Mouse (Mus musculus) heart, postnatal 4 days (tissue): ENCODE results near the gene Perp. TPM values are rescaled to one million over a fixed set of nuclear protein-coding genes. Genes with fewer than 3 reads are reported as not detected.

ENCODE experiments used
- DNase-seq: peaks from one replicate; pipeline ENCODE4 v3.0.0; 2021
- total RNA-seq, 2 experiments: library from RNA; stranded (reverse); gene quantifications; 2 replicates each; pipeline ENCODE4 v1.2.3; 2021

Gene Perp
- 100 to 1,000 TPM; 226 to 239 TPM for total RNA-seq

DNA sequence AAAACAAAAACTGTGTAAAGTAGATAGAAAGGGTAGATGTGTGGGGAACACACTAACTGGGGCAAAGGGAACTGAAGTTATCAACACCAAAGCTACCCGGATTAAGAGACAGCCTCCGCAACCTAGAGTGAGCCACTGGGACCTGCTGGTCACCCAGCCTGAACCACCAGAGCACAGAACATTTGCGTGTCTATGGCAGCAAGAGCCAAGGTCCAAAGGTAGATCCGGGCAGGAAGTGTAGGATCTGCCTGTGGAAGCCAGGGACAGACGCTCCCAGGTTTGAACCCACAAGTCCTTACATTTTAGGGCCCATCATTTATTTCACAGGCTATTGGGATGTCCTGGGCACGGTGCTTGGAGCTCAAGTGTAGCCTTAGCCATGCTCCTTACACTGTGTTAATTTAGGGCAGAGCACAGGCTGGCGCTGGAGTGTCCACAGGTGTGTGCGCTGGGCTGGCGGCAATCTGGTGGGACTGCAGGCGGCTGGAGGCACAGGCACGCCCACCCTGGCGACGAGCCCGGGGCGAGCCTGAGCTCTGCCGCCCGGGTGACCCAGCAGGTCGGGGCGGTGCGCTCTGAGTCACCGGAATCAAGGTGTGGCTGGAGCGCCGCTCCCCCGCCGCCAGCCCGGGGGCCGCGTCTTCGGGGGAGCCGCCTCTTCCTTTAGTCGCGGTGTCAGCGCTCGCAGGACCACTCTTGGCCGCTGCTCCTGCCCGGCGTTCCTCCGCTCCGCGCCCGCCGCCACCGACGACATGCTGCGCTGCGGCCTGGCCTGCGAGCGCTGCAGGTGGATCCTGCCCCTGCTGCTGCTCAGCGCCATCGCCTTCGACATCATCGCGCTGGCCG is at the start of gene Perp:
Perp (plus strand) TSS at position 580 of the 846 bp plus-strand sequence.
- DNase-seq: peak; percentile 77

DNA sequence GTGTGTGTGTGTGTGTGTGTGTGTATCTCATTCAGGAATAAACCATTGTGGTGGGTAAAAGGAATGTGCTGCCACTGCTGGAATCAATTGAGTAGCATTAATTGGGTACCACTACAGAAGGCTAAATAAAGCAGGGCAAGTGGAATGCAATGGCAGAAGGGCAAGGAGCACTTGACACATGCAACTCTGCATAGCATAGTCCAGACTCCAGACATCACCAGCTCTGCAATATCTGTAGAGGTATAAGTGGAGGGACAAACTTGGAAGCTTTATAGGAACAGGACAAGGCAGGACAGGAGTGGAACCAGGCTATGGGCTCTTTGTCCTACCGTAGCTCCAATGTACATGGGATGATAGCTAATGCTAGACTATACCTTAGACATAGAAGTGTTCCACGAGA is 33.1 kb upstream of the Perp start:
- DNase-seq: no peak

DNA sequence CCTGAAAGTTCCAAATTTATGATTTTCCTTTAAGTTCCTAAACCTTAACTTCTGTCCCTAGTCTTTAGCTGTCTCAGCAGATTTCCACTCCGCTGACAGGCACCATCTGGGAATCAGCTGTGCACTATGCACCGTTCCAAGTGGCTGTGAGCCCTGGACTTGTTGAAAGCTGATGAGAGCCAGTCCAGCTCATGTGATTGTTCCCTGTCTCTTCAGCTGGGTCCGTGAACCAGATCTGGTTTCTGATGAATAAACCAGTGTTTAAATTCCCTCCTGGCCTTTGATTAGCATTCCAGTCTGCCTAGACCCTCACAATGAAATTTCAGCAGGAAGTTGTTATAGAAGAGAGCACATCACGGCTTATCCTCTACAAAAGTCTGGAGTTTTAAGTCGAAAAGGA is 28.3 kb upstream of the Perp start:
- peak; percentile 75 for DNase-seq

DNA sequence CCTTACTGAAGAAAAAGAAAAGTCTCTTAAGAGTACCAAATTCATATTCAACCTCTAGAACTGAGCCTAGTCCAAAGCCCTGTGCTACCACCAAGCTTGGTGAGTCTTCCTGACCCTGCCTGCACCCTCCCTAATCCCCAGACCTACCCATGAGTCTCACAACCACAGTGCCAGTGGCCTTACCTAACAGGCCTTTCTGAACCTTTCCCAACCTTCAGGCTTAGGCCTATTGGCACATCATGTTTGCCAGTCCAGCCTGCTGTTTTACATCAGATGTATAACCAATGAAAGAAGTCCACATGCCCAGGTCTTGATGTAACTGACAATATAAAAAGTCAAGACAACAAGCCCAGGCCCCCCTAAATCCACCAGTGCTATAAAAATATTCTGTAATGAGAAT is 19.7 kb upstream of the Perp start:
- DNase-seq: no peak

DNA sequence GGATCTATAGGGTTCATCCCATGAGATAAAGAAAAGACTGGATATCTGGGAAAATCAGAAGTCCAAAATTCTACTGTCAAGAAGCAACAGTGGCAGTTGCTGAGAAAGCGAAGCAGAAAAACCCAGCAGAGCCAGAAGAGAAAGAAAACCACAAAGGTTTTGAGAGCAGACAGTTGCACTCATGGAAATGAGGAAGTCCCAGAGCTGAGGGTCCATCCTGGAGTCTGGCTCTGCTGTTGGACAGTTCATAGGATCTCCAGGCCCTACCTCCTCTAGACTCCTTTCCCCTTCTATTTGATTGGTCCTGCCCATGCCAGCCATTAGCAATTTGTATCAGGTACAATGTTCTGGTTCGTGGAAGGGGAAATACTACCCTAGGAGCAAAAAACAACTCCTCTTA is 18.7 kb upstream of the Perp start:
- no peak for DNase-seq

DNA sequence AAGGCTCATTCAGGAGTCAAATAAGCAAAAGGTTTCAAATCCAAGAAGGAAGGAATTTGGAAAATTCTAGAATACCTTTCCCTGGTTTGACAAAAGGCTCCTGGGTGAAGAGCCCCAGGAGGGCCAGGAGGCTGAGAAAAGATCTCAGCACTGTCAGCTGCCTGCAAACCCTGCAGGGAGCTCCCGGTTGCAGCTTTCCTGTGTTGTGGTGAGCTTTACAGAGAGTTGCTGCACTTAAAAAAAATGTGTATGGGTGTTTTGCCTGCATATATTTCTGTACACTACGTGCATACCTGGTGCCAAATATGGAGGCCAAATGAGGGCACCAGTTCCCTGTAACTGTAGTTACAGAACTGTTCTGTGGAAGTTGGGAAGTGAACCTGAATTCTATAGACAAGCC is 16.9 kb upstream of the Perp start:
- DNase-seq: no peak

DNA sequence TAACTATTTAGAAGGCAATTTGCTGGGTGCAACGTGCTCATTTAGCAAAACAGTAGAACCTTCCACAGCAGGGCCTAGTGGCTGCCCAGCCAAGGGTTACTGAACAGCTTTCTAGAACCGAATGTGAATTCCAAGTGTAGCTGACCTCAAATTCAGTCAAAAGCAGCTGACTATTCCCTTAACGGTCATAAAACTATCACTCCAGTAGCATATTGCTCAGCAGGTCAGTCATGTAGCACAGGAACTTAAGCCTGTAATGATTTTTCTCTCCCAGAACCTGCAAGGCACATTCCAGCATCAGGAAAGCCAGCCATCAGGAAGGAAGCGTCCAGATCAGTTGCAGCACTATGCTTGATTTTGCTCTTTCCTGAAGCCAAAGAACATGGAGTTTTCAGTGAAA is 14.5 kb upstream of the Perp start:
- DNase-seq: no peak

DNA sequence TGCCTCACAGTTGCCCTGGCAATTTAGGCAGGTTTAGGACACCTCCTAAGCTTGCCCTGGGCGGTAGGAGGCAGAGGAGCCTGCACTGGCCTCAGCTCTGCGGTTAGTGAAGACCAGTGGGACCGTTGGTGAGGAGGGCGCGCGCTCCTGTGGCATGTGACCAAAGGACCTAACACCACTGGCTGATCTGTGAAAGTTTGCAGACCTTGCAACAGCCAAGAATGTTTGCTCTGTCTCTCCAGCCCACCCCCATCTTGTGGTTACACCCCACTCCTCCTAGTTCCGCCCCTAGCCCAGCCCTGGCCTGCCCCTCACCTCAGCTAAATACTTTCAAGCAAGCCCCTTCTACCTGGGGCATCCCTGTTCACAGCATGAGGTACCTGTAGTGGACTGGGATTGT is 13.0 kb upstream of the Perp start:
- DNase-seq: no peak

DNA sequence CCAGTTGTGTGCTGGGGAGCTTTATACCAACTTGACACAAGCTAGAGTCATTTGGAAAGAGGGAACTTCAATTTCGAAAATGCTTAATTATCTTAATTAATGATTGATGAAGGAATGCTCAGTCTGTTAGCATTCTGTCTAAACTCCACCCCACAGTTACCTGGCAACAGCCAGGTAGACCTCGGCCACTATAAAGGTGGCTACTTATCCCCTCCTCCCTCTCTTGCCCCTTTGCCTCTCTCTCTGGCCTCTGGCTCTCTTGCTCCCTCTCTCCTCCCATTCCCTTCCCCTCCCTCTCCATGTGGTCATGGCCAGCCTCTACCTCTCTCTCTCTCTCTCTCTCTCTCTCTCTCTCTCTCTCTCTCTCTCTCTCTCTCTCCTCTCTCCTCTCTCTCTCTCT is 10.4 kb upstream of the Perp start:
- no peak for DNase-seq

DNA sequence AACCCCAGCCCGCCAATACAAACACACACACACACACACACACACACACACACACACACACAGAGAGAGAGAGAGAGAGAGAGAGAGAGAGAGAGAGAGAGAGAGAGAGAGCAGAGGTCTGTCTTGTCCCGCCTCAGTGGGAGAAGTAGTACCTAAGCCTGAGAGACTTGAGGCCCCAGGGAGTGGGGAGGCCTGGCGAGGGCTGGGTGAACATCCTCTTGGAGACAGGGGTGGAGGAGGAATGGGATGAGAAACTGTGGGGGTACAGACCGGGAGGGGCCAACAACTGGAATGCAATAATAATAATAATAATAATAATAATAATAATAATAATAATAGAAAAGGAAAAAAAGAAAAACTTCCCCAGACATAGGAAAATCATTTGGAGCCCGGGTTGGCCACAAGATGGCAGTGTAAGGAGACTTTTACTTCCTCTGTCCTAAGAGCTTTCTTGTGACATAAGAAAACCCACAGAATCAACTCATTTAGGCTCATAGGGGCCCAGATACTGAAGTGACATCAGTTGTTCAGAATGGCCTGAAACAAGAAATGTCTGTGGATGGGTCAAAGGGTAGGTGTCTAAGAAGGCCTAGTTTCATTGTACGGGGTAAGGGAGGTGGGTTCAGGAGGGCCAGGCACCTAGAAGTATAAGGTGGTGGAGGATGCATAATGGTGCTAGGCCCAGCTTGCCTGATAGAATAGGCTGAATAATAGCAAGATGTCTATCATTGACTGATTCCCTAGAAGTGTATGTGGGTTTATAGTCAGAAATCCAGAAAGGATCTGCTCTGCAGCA is 8.9 kb upstream of the Perp start:
- peak; percentile 46 for DNase-seq

DNA sequence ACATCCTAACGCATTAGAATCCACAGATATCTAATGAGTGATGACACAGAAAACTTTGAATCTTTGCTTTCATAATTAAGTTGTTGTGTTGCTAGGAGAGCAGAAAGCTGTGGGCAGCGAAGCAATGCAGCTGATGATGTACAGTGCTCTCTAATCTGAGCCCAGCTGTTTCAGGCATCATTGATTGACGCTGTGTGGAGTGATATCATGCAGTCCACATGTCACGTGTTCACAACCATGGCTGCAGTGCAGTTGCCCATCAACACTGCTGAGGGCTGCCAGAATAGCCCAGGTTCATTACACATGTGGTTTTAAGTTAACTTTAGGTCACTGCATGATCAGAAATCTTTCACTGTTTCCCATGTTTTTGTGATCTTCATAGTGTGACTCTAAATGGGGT is 5.3 kb upstream of the Perp start:
- DNase-seq: peak; percentile 32

DNA sequence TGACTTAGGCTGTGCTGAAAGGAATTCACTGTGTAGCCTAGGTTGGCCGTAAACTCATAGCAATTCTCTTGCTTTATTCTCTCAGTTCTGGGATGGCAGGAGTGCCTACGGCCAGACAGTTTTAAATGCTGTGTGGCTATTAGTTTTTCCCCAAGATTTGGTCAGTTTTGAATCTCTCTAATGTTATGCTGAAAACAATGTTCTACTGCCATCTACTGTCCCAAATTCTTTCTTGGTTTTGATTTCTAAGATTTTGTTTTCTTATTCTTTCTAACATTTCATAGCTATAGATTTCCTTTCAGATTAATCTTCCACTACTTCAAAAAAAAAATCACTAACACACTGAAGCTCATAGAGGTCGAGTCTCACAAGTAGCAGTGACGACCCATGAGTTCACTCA is 4.1 kb upstream of the Perp start:
- DNase-seq: no peak

DNA sequence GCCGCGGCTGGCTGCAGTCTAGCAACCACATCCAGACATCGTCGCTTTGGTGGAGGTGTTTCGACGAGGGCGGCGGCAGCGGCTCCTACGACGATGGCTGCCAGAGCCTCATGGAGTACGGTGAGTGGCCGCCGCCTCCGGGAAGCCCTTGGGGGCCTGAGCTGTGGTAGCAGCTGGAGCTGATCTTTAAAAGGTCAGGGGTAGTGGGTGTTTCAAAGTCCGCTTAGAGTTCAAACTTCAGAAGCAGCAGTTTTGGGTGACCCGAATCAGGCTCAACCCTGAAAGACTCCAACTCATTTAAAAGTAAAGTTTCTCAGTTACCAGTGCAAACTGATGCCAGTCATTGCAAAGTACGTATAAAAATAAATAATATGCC is 455 bp downstream of the Perp start:
- no peak for DNase-seq

DNA sequence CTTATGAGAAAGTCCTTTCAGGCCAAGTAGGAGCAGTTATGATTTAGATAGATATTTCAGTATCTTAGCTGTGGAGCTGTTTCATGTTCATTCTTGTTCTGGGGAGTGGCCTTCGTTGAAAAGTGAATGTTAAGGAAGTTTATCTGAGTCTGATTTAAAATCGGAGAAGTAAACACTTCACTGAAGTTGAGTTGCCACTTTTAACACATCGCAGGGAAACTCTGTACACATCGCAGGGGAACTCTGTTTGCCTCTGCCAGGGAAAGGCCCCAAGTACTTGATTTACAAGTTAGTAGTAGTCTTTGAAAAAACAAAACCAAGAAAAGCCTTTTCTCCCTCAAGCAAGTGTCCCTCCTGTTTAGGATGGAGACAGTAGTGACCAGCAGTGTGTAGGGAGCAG is 891 bp downstream of the Perp start:
- DNase-seq: no peak

DNA sequence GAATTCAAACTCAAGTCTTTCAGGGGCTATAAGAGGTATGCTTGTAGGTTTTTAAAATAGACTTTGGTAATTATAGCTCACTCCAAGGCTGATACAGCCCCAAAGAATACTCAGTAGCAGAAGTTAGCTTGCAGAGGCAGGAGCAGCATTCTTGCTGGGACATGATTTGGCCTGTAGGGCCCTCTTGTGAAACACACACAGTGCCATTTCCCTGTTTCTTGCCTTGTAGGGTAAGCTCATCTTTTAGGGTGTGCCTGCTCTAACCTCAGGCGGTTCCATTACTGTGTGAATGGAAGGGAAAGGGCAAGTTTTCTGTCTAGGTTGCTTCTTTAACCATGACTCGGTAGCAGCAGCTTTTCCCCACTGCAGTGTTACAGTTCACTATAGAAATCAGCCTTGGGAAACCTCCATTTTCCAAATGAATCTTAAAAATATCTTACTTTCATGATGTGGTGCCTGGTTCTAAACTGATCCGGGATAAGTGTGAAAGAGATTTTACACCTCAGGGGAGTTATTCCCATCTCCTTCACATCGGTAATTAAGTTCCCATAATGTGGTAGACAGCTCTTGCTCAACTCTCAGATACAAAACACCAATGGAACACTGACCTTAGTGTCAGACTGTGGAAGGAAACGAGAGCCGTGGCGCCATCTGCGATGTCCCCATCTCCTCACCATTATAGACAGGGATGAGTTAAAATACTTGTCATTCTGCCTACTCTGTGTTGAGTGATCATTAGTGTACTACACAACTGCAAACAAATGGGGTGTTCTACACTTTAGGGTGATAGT is 1.8 kb downstream of the Perp start:
- no peak for DNase-seq

DNA sequence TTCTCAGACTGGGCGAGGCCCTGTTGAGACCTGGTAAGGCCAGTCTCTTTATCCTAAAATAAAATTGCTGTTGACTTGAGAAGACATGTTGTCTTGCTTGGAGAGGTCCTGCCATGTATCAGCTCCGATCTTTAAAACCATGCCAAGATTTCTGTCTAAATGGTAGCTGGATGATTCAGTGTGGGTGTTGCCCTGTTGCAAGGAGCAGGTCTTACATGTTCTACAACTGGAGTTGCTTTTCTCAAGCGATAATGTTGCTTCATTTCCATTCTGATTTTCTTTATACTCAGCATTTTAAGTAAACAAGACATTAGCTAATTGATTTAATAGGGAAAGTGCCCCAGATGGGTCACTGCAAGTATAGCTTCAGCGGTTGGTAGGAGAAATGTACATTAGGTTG is 5.4 kb downstream of the Perp start:
- DNase-seq: no peak

DNA sequence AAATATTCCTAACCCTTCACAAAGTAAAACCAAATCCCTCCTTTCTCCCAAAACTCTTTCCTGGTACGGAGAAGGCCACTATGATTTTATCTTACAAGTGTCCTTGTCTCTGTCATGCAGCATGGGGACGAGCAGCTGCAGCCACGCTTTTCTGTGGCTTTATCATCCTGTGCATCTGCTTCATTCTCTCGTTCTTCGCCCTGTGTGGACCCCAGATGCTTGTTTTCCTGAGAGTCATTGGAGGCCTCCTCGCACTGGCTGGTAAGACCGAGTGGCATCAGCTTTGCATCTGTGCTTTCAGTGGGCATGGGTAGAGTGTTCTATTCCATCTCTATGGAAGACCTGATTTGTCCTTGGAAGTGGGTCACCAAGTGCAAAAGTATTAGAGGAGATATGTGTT is 8.6 kb downstream of the Perp start:
- no peak for DNase-seq

DNA sequence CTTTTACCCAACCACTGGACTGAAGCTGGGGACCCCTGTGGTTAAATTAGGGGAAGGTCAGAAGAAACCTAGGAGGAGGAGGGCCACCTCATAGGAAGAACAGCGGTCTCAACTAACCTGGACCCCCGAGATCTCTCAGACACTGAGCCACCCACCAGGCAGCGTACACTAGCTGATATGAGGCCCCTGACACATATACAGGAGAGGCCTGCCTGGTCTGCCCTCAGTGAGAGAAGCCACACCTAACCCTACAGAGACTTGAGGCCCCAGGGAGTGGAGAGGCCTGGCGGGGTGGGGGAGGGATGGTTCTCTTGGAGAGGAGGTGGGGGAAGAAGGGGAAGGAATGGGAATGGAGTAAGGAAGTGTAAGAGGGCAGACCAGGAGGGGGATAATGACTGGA is 12.4 kb downstream of the Perp start:
- DNase-seq: no peak

DNA sequence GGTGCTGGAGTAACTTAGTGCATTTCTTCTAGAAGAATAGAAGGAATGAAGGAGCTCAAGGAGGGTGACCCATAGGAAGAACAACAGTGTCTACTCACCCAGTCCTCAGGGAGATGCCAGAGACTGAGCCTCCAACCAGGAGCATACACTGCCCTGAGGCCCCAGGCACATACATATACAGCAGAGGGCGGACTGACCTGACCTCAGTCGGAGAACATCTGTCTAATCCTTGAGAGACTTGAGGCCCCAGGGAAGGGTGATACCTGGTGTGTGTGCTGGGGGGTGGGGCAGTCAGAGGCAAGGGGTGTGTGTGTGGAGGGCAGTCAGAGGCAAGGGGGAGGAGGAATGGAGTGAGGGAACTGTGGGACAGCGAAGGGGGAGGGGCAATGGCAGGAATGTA is 14.8 kb downstream of the Perp start:
- DNase-seq: no peak

DNA sequence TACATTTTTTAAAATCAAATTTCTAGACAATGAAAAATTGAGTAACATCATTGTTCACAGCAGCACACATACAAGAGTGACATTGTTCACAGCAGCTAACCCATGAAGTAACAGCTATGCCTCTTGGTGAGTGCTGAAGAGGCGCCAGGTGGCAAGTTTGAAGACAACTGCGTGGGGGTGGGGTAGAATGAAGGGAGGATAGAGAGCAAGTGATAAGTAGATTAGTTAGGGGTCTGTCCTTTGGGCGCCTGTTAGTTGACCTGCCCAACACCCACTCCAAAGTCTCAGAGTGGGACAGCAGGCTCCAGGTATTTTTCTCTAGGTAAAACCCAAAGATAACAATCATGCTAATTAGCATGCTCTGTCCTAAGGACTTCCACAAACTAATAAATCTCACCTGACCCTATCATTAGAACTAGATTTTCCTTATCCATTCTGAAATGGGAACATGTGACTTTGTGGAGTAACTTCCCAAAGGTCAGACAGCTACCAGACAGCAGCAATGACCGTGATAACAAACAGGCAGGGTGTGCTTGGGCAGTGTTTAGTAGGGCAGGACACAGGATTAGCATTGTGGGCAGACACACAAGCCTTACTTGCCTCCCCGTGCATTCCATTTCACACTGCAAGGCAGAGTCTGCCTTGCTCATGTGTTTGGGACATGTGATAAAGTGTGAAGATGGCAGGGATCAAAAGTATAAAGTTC is 15.5 kb downstream of the Perp start:
- DNase-seq: no peak

DNA sequence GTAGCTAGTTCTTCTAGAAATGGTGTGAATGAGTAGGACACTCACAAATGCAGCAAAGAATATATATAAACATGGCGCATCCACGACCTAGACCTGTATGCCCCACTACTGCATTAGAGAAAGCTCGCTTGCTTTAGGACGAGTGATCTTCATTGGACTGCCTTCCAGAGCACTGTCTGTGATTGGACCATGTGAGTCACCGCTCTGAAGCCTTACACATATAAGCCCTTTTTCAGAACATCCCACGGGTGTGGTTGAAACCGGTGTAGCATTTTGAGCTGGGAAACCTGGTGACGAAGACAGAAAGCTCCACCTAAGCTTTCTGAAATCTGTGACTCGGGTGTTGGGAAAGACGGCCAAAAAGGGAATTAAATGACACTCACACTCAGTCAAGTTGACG is 16.0 kb downstream of the Perp start:
- DNase-seq: no peak

DNA sequence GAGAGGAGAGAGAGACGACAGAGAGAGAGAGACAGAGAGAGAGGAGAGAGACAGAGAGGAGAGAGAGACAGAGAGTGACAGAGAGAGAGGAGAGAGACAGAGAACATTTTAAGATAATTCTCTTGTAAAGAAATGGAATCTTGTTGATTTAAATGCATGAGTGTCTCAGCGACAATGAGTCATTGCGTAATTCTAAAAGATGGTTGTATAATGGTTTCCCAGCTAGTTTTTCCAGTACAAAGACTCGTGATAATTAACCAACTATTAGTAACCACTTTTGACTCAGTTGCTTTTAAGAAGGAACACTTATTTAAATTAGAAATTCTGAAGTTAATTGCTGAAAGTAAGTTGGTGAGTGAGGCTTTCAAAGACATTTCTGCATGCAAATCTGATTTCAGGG is 16.6 kb downstream of the Perp start:
- DNase-seq: no peak

DNA sequence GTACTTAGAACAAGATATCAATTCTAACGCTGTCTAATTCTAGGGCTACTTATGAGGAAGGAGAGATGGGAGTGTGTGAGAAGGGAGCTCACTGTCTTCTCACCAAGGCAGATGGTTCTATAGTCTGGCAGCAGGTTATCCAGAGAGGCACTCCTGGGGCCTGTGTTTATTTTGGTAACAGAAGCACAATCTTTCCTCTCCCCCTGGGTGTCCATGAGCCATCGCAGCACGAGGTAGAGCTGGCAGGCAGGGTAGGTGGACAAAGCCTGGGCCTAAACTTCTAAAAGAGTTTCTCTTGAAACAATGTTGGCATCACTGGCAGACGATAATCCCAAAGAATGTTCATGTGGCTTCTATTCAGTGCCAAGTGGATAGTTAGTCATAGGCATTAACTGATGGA is 18.5 kb downstream of the Perp start:
- DNase-seq: peak; percentile 56
